Mouse (Mus musculus) myocyte (in vitro differentiated cells): ENCODE data around the gene Col4a3bp. TPM values are rescaled to one million over a fixed set of nuclear protein-coding genes. Genes with fewer than 3 reads are reported as not detected.

ENCODE experiments used
- H3K27me3 ChIP-seq: one replicate; pipeline ENCODE4 v1.6.1; 2011; ENCODE audit not compliant: control insufficient read depth, insufficient read depth, insufficient read length
- H3K36me3 ChIP-seq: one replicate; pipeline ENCODE4 v1.6.1; 2011; ENCODE audit not compliant: control insufficient read depth, insufficient read depth
- H3K4me2 ChIP-seq: one replicate; pipeline ENCODE4 v1.6.1; 2011; ENCODE audit warnings: low read depth, control low read depth
- H3K4me3 ChIP-seq: one replicate; pipeline ENCODE4 v1.5.1; 2011; ENCODE audit warnings: mild to moderate bottlenecking, control low read depth, moderate library complexity
- H3K79me2 ChIP-seq: one replicate; pipeline ENCODE4 v1.6.1; 2011; ENCODE audit not compliant: control insufficient read depth, insufficient read depth
- H3ac ChIP-seq: one replicate; pipeline ENCODE4 v1.6.1; 2011; ENCODE audit not compliant: control insufficient read depth, insufficient read length
- CEBPB ChIP-seq: IDR thresholded peaks from 2 replicates; pipeline ENCODE4 v1.6.1; 2011; ENCODE audit warnings: mild to moderate bottlenecking, moderate library complexity; ENCODE audit not compliant: poor library complexity, insufficient read depth, severe bottlenecking
- E2F4 ChIP-seq: IDR thresholded peaks from one replicate; pipeline ENCODE4 v1.6.1; 2011; ENCODE audit warnings: mild to moderate bottlenecking, control low read depth, moderate library complexity; ENCODE audit not compliant: insufficient read depth
- MAX ChIP-seq: IDR thresholded peaks from one replicate; pipeline ENCODE4 v1.6.1; 2011; ENCODE audit warnings: low read depth, mild to moderate bottlenecking, control low read depth
- MYOD1 ChIP-seq, 3 experiments: IDR thresholded peaks; one replicate each; pipeline ENCODE4 v1.6.1; 2011; ENCODE audit warnings: control low read depth in 2 of 3, low read depth in 2 of 3, mild to moderate bottlenecking in 2 of 3, moderate library complexity in 1 of 3; ENCODE audit not compliant: insufficient read length in 2 of 3, control insufficient read depth in 1 of 3
- MYOG ChIP-seq, 3 experiments: IDR thresholded peaks; one replicate each; pipeline ENCODE4 v1.6.1; 2011; ENCODE audit warnings: control low read depth in 2 of 3, low read depth in 2 of 3, mild to moderate bottlenecking in 2 of 3; ENCODE audit not compliant: insufficient read length in 2 of 3, control insufficient read depth in 1 of 3, insufficient read depth in 1 of 3
- POLR2A ChIP-seq: IDR thresholded peaks from one replicate; pipeline ENCODE4 v1.6.1; 2011; ENCODE audit warnings: low read depth, mild to moderate bottlenecking, control low read depth, moderate library complexity; ENCODE audit not compliant: insufficient read length
- POLR2AphosphoS2 ChIP-seq: IDR thresholded peaks from one replicate; pipeline ENCODE4 v1.6.1; 2011; ENCODE audit warnings: low read depth, control low read depth; ENCODE audit not compliant: insufficient read length
- REST ChIP-seq: IDR thresholded peaks from one replicate; pipeline ENCODE4 v1.6.1; 2011; ENCODE audit warnings: mild to moderate bottlenecking, control low read depth, moderate library complexity; ENCODE audit not compliant: insufficient read depth, insufficient read length
- SRF ChIP-seq: IDR thresholded peaks from one replicate; pipeline ENCODE4 v1.6.1; 2011; ENCODE audit warnings: low read depth; ENCODE audit not compliant: control insufficient read depth, insufficient read length
- TCF12 ChIP-seq: IDR thresholded peaks from one replicate; pipeline ENCODE4 v1.6.1; 2011; ENCODE audit warnings: mild to moderate bottlenecking, control low read depth; ENCODE audit not compliant: poor library complexity, insufficient read depth, severe bottlenecking
- TCF3 ChIP-seq: IDR thresholded peaks from one replicate; pipeline ENCODE4 v1.6.1; 2011; ENCODE audit warnings: low read depth, control low read depth; ENCODE audit not compliant: insufficient read length
- USF1 ChIP-seq: IDR thresholded peaks from one replicate; pipeline ENCODE4 v1.6.1; 2011; ENCODE audit warnings: low read depth, mild to moderate bottlenecking, control low read depth, moderate library complexity
- polyA plus RNA-seq: library from polyadenylated mRNA; unstranded; fragments of >200 nt; fragmentation: generic; extraction: Trizol; gene quantifications from one replicate; pipeline ENCODE4 v1.2.1, GENCODE M21; 2012; ENCODE audit warnings: missing spikeins

Gene Col4a3bp
- polyA plus RNA-seq, 1 experiment: 18.3 TPM

DNA sequence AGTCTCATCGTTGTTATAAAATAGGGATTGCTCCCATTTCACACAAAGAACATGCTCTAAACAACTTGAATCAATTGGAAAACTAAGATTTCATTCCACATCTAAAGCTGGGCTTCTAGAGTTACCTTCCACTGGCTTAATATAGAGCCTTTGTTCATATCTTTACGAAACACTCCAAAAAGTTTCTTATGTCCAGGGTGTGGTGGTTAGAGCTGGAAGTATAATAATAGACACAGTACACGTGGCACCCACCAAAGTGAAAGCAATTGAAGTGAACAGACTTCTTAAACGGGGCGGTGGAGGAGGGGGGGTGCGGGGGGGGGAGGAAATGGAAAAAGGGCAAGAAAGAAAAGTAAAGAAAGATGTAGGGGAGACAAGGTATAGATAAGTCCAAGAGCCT, 129.9 kb downstream of the Col4a3bp start:
- H3K36me3 ChIP-seq: peaks cover 1% of the 10 kb centered on the region
- no peaks in the 10 kb centered on the region for H3K27me3 ChIP-seq
- peaks cover 32% of the 10 kb centered on the region for H3K79me2 ChIP-seq
- peak overlapping the region; percentile 87 for H3K4me2 ChIP-seq
- H3K4me3 ChIP-seq: no peak overlapping the region
- no peak for TF ChIP-seq MYOG (IDR thresholded peaks at IDR 0.05; ENCODE audit: control insufficient read depth in 1 of 3, insufficient read depth in 1 of 3, insufficient read length in 2 of 3, low read depth in 2 of 3)
- no peak for TF ChIP-seq SRF
- TF ChIP-seq MYOD1 (IDR thresholded peaks at IDR 0.05; ENCODE audit: control insufficient read depth in 1 of 3, insufficient read length in 2 of 3, low read depth in 2 of 3): no peak
- no peak for TF ChIP-seq TCF12
- TF ChIP-seq REST: no peak
- TF ChIP-seq TCF3: no peak
- TF ChIP-seq USF1: no peak
- TF ChIP-seq POLR2AphosphoS2: no peak
- TF ChIP-seq E2F4: no peak
- TF ChIP-seq POLR2A: no peak
- TF ChIP-seq CEBPB: no peak
- no peak for TF ChIP-seq MAX
- H3ac ChIP-seq: no peak overlapping the region

DNA sequence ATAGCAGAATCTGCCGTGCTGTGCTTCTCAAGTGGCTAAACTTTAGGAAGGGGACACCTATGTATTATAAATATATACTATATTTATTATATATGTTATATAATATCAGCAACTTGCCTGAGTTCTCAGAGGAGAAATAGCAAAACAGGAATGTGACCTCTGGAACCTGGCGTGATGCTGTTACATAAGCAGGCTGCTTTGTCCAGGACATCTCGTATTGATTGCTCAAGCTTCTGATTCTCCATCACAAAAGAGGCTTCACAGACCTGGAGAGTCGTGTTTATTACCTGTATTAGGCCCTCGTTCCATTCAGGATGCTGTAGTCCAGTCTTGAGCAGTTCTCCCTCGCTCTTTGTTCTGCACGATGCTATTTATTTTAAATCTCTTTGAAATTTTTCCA, 131.4 kb downstream of the Col4a3bp start:
- Histone ChIP-seq H3K4me3 (no peak overlapping the region), H3K27me3 (no peaks in the 10 kb centered on the region), H3K4me2 (no peak overlapping the region), H3ac (no peak overlapping the region), H3K79me2 (peaks cover 16% of the 10 kb centered on the region), H3K36me3 (no peaks in the 10 kb centered on the region)
- TF ChIP-seq SRF: no peak
- no peak for TF ChIP-seq USF1
- no peak for TF ChIP-seq MAX
- no peak for TF ChIP-seq CEBPB

DNA sequence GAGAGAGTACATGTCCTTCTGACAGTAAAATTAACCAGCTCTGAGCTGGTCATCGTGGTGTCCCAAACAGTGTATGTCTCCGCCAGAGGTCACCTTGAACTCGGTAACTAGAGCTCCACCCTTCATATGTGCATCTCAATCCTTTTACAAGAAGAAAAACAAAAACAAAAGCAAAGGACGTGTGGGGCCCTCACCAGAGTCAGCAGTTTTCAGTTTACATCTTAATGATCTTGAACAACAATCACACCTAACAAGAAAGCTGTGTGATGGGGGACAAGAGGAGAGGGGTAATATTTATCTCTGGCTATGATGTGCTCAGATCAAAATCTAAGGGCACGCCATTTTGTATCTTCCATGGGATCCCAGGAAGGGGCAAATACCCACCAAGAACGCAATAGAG, 133.3 kb downstream of the Col4a3bp start:
- TF ChIP-seq POLR2AphosphoS2 (no peak), SRF (no peak), CEBPB (no peak), TCF3 (no peak), MYOG (IDR thresholded peaks at IDR 0.05; ENCODE audit: control insufficient read depth in 1 of 3, insufficient read depth in 1 of 3, insufficient read length in 2 of 3, low read depth in 2 of 3) (no peak), MYOD1 (IDR thresholded peaks at IDR 0.05; ENCODE audit: control insufficient read depth in 1 of 3, insufficient read length in 2 of 3, low read depth in 2 of 3) (no peak), MAX (no peak), USF1 (no peak), E2F4 (no peak), TCF12 (no peak), POLR2A (no peak), REST (no peak)
- Histone ChIP-seq H3ac (no peak overlapping the region), H3K4me3 (no peak overlapping the region), H3K79me2 (no peaks in the 10 kb centered on the region), H3K27me3 (no peaks in the 10 kb centered on the region), H3K4me2 (no peak overlapping the region), H3K36me3 (no peaks in the 10 kb centered on the region)

DNA sequence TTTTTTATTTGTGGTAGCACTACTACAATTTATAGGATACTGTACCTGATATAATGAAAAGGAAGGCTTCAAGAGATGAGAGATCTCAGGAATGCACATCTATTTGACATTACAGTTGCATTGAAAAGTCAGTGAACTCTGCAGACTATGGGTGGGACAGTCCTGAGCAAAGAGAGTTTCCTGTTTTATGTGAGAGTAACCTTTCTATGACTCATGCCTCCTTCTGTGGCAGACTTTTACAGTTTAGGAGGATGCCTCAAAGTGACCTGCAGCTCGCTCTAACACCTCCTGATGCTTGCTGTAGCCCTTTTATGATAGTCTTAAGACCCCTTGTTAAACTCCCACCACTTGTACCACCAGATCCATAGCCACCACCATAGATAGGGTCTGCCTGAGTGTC, 134.7 kb downstream of the Col4a3bp start:
- Histone ChIP-seq H3K4me3 (no peak overlapping the region), H3K79me2 (no peaks in the 10 kb centered on the region), H3K27me3 (no peaks in the 10 kb centered on the region), H3K4me2 (no peak overlapping the region), H3ac (no peak overlapping the region), H3K36me3 (no peaks in the 10 kb centered on the region)
- no peak for TF ChIP-seq REST
- no peak for TF ChIP-seq POLR2A
- TF ChIP-seq E2F4: no peak
- TF ChIP-seq POLR2AphosphoS2: no peak
- TF ChIP-seq USF1: no peak
- no peak for TF ChIP-seq TCF3
- TF ChIP-seq TCF12: no peak
- TF ChIP-seq MYOD1 (IDR thresholded peaks at IDR 0.05; ENCODE audit: control insufficient read depth in 1 of 3, insufficient read length in 2 of 3, low read depth in 2 of 3): no peak
- no peak for TF ChIP-seq MYOG (IDR thresholded peaks at IDR 0.05; ENCODE audit: control insufficient read depth in 1 of 3, insufficient read depth in 1 of 3, insufficient read length in 2 of 3, low read depth in 2 of 3)
- TF ChIP-seq CEBPB: no peak
- TF ChIP-seq SRF: no peak
- no peak for TF ChIP-seq MAX

DNA sequence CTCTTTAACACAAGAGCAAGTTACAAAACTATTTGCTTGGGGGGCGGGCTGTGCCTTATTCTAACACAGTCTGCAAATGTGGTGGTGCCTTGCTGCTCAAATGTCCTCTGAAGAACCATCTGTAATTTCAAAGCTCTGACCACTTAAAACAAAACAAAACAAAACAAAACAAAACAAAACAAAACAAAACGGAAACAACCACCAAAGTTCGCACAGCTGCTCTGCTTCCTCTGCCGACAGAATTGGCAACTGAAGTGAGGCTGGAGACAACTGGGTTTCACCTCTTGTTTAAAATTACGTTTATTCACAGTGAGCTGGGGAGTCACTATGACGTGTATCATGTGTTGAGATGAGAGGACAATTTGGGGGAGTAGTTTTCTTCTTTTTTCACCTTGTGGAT, 136.2 kb downstream of the Col4a3bp start:
- Histone ChIP-seq H3K79me2 (no peaks in the 10 kb centered on the region), H3K4me3 (no peak overlapping the region), H3K27me3 (no peaks in the 10 kb centered on the region), H3ac (no peak overlapping the region), H3K4me2 (no peak overlapping the region), H3K36me3 (no peaks in the 10 kb centered on the region)
- no peak for TF ChIP-seq CEBPB
